Mouse (Mus musculus) CH12.LX (cell line): ENCODE results near the gene Midn. TPM values are rescaled to one million over a fixed set of nuclear protein-coding genes. Genes with fewer than 3 reads are reported as not detected.

ENCODE experiments used
- DNase-seq: peaks from one replicate; pipeline ENCODE4 v3.0.0-alpha.2; 2013; ENCODE audit errors: extremely low read depth
- H3K27ac ChIP-seq: 2 replicates; pipeline ENCODE4 v1.5.1; 2012; ENCODE audit warnings: low read depth, mild to moderate bottlenecking, control low read depth, moderate library complexity; ENCODE audit not compliant: insufficient read depth
- H3K27me3 ChIP-seq: replicated peaks from 2 replicates; pipeline ENCODE3; 2012; ENCODE audit warnings: inconsistent platforms
- H3K36me3 ChIP-seq, 2 experiments: replicated peaks in 1 of 2; 2 replicates each; pipeline versions ENCODE3 to v1.6.1; 2012; ENCODE audit warnings: inconsistent platforms in 1 of 2, low read length in 1 of 2, mild to moderate bottlenecking in 1 of 2, mixed read lengths in 1 of 2, moderate library complexity in 1 of 2; ENCODE audit not compliant: control insufficient read depth in 1 of 2, insufficient read depth in 1 of 2
- H3K4me1 ChIP-seq, 2 experiments: 2 replicates each; pipeline ENCODE4 v1.6.1; 2012; ENCODE audit warnings: inconsistent platforms in 1 of 2, moderate library complexity in 1 of 2; ENCODE audit not compliant: insufficient read depth in 2 of 2, control insufficient read depth in 1 of 2
- H3K4me2 ChIP-seq: 2 replicates; pipeline ENCODE4 v1.6.1; 2012; ENCODE audit warnings: low read depth, mild to moderate bottlenecking, control low read depth; ENCODE audit not compliant: poor library complexity, insufficient read depth, severe bottlenecking
- H3K4me3 ChIP-seq, 3 experiments: fragments of 150-350 bp in 1 of 3; sonication (generic) in 1 of 3; replicated peaks in 1 of 3; 2 replicates each; pipeline versions ENCODE3 to v1.5.1; 2011 to 2012; ENCODE audit warnings: low read depth in 2 of 3, low read length in 2 of 3, mild to moderate bottlenecking in 2 of 3, moderate library complexity in 2 of 3, control low read depth in 1 of 3, improper control_type of control experiment in 1 of 3, inconsistent platforms in 1 of 3, mixed read lengths in 1 of 3; ENCODE audit not compliant: poor library complexity in 1 of 3
- H3K79me2 ChIP-seq: replicated peaks from 2 replicates; pipeline ENCODE4 v1.6.1; 2012; ENCODE audit warnings: mild to moderate bottlenecking, moderate library complexity; ENCODE audit not compliant: control insufficient read depth, poor library complexity, insufficient read depth, severe bottlenecking; ENCODE audit errors: extremely low read depth
- H3K9ac ChIP-seq: 2 replicates; pipeline ENCODE4 v1.6.1; 2012; ENCODE audit warnings: low read depth, mild to moderate bottlenecking, control low read depth, moderate library complexity; ENCODE audit not compliant: insufficient read depth
- H3K9me3 ChIP-seq: replicated peaks from 2 replicates; pipeline ENCODE3; 2012; ENCODE audit warnings: low read length, inconsistent platforms, mixed read lengths
- BHLHE40 ChIP-seq: IDR thresholded peaks from 2 replicates; pipeline ENCODE4 v1.6.1; 2011; ENCODE audit warnings: mild to moderate bottlenecking, low read depth, low read length, improper control_type of control experiment
- CHD2 ChIP-seq: IDR thresholded peaks from 2 replicates; pipeline ENCODE4 v1.6.1; 2011; ENCODE audit warnings: low read length, improper control_type of control experiment
- ETS1 ChIP-seq: conservative IDR thresholded peaks from 2 replicates; pipeline ENCODE4 v1.6.1; 2012; ENCODE audit warnings: low read depth, mild to moderate bottlenecking, inconsistent platforms, low read length, improper control_type of control experiment, moderate library complexity
- GABPA ChIP-seq: IDR thresholded peaks from 2 replicates; pipeline ENCODE4 v1.6.1; 2012; ENCODE audit warnings: low read depth, low read length, improper control_type of control experiment, inconsistent platforms; ENCODE audit not compliant: insufficient replicate concordance
- HCFC1 ChIP-seq: IDR thresholded peaks from 2 replicates; pipeline ENCODE4 v1.6.1; 2012; ENCODE audit warnings: low read depth, mild to moderate bottlenecking, inconsistent platforms, low read length, improper control_type of control experiment
- IRF4 ChIP-seq: IDR thresholded peaks from 2 replicates; pipeline ENCODE4 v1.6.1; 2014; ENCODE audit warnings: low read depth, mild to moderate bottlenecking, inconsistent platforms, low read length, improper control_type of control experiment
- JUN ChIP-seq: IDR thresholded peaks from 2 replicates; pipeline ENCODE4 v1.6.1; 2011; ENCODE audit warnings: low read depth, mild to moderate bottlenecking, low read length, improper control_type of control experiment, moderate library complexity; ENCODE audit not compliant: insufficient read depth
- KAT2A ChIP-seq: IDR thresholded peaks from 2 replicates; pipeline ENCODE4 v1.6.1; 2012; ENCODE audit warnings: low read length, improper control_type of control experiment, inconsistent platforms; ENCODE audit not compliant: insufficient replicate concordance
- MYC ChIP-seq: IDR thresholded peaks from 2 replicates; pipeline ENCODE4 v1.6.1; 2011; ENCODE audit warnings: low read depth, mild to moderate bottlenecking, improper control_type of control experiment, low read length
- PAX5 ChIP-seq: IDR thresholded peaks from 2 replicates; pipeline ENCODE4 v1.6.1; 2012; ENCODE audit warnings: low read length, inconsistent platforms, mixed read lengths
- RAD21 ChIP-seq: IDR thresholded peaks from 2 replicates; pipeline ENCODE4 v1.6.1; 2011; ENCODE audit warnings: low read depth, mild to moderate bottlenecking, low read length, improper control_type of control experiment, moderate library complexity
- SIN3A ChIP-seq: IDR thresholded peaks from 2 replicates; pipeline ENCODE4 v1.6.1; 2012; ENCODE audit warnings: low read length, improper control_type of control experiment, inconsistent platforms
- TCF12 ChIP-seq: IDR thresholded peaks from 2 replicates; pipeline ENCODE4 v1.6.1; 2014; ENCODE audit warnings: low read depth, mild to moderate bottlenecking, inconsistent platforms, low read length, improper control_type of control experiment
- USF1 ChIP-seq: IDR thresholded peaks from 2 replicates; pipeline ENCODE4 v1.6.1; 2014; ENCODE audit warnings: low read depth, mild to moderate bottlenecking, inconsistent platforms, low read length, improper control_type of control experiment
- ZKSCAN1 ChIP-seq: IDR thresholded peaks from 2 replicates; pipeline ENCODE4 v1.6.1; 2012; ENCODE audit warnings: low read depth, inconsistent platforms, low read length, improper control_type of control experiment, borderline replicate concordance
- dilution Hi-C: fragments of 300-500 bp; cut with MboI; formaldehyde crosslinking; loops from 2 replicates; pipeline ENCODE4 v1.14.3; 2020; ENCODE audit warnings: low sequenced_read_pairs; ENCODE audit not compliant: extremely low pct_unique_long_range_greater_than_20kb, extremely low pct_ligation_motif_present
- in situ Hi-C: fragments of 300-500 bp; cut with MboI; formaldehyde crosslinking; loops from 3 replicates; pipeline ENCODE4 v1.14.3; 2019; ENCODE audit warnings: low sequenced_read_pairs, low pct_ligation_motif_present, low pct_unique_long_range_greater_than_20kb, mixed read lengths
- polyA plus RNA-seq: library from polyadenylated mRNA; unstranded; fragments of >175 nt; gene quantifications from 2 replicates; pipeline ENCODE4 v1.2.1, GENCODE M21; 2012; ENCODE audit warnings: low read depth; ENCODE audit not compliant: insufficient read length
- total RNA-seq, 2 experiments: library from RNA; depleted of rRNA; stranded (reverse); fragments of 300-350 nt in 1 of 2; fragments of >200 nt in 1 of 2; gene quantifications; 2 replicates each; pipeline ENCODE4 v1.2.3; 2012 to 2014

Gene Midn
- total and polyA plus RNA-seq, 3 experiments: 4.7 to 33.2 (median 16.2) TPM

GRCm38 (mm10) chr10:80160455-80161371 is 12.6 kb downstream of the Midn start:
- peak overlapping the region; percentile 47 to 64 (median 49) for H3K4me3 ChIP-seq
- TF ChIP-seq PAX5 (no peak), SIN3A (0 out of 2 replicates have a peak, but pooled peaks have one; percentile 10), TCF12 (peak; percentile 46; the same call in 1 of the 2 replicates), HCFC1 (peak; percentile 28; the same call in 1 of the 2 replicates)
- TF ChIP-seq, all 38 proteins: peak for 3
- H3K4me2 ChIP-seq: peak overlapping the region; percentile 52
- no peaks in the 10 kb centered on the region for H3K9me3 ChIP-seq
- dilution Hi-C loops: no loop called here
- peak overlapping the region; percentile 73 for H3K27ac ChIP-seq
- no peak for DNase-seq
- H3K4me1 ChIP-seq: peaks cover 37 to 86% of the 10 kb centered on the region in 2 experiments
- no peaks in the 10 kb centered on the region for H3K27me3 ChIP-seq
- H3K79me2 ChIP-seq: no peaks in the 10 kb centered on the region
- H3K36me3 ChIP-seq: peaks cover 12 to 20% of the 10 kb centered on the region in 2 experiments
- H3K9ac ChIP-seq: peak overlapping the region; percentile 55
- in situ Hi-C loops: no loop called here

- H3K4me3 ChIP-seq: no peak overlapping the region
- peaks cover 4 to 10% of the 10 kb centered on the region in 2 experiments for H3K36me3 ChIP-seq
- H3K9ac ChIP-seq: peak overlapping the region; percentile 55; the same call in 1 of the 2 replicates
- H3K27me3 ChIP-seq: no peaks in the 10 kb centered on the region
- peaks cover 35 to 84% of the 10 kb centered on the region in 2 experiments for H3K4me1 ChIP-seq
- peak overlapping the region; percentile 55 for H3K27ac ChIP-seq
- H3K9me3 ChIP-seq: no peaks in the 10 kb centered on the region
- peak overlapping the region; percentile 52; the same call in 1 of the 2 replicates for H3K4me2 ChIP-seq
- no peak for TF ChIP-seq ETS1
- peak; percentile 57; the same call in 1 of the 2 replicates for TF ChIP-seq CHD2
- no peak for TF ChIP-seq ZKSCAN1
- no peak for TF ChIP-seq HCFC1
- TF ChIP-seq BHLHE40: no peak
- no peak for TF ChIP-seq IRF4
- dilution Hi-C loops (no loop called here), in situ Hi-C loops (no loop called here)
- DNase-seq: no peak
- H3K79me2 ChIP-seq: no peaks in the 10 kb centered on the region
These were observed 13.6 kb downstream of the Midn start for GRCm38 (mm10) chr10:80161522-80162242.

DNA sequence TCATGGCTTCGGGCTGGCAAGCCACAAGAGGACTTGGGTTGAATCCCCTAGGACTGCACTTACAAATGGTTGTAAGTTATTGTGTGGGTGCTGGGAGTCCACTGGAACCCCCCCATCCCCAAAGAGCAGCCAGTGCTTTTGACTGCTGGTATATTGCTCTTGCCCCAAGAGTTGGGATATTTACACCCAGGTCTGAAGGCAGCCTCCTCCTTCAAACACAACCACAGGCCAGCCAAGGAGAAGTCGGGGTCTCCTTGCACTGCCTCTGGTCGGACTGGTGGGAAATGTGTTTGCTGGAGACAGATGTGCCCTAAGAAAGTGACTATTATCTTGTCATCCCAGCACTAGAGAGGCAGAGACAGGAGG is 14.2 kb downstream of the Midn start:
- no peak overlapping the region for H3K4me2 ChIP-seq
- peaks cover 35 to 85% of the 10 kb centered on the region in 2 experiments for H3K4me1 ChIP-seq
- no peak overlapping the region for H3K9ac ChIP-seq
- dilution Hi-C loops: no loop called here
- H3K27me3 ChIP-seq: no peaks in the 10 kb centered on the region
- in situ Hi-C loops: no loop called here
- peaks cover 0 to 5% of the 10 kb centered on the region in 2 experiments for H3K36me3 ChIP-seq
- no peak overlapping the region for H3K4me3 ChIP-seq
- no peaks in the 10 kb centered on the region for H3K79me2 ChIP-seq
- TF ChIP-seq JUN (no peak), GABPA (no peak), RAD21 (no peak), MYC (no peak), KAT2A (no peak), BHLHE40 (no peak), USF1 (no peak), IRF4 (no peak)
- DNase-seq: no peak
- H3K9me3 ChIP-seq: no peaks in the 10 kb centered on the region
- H3K27ac ChIP-seq: no peak overlapping the region
